ENCODE assay signal across 8 mouse cellular contexts in the genomic region with DNA sequence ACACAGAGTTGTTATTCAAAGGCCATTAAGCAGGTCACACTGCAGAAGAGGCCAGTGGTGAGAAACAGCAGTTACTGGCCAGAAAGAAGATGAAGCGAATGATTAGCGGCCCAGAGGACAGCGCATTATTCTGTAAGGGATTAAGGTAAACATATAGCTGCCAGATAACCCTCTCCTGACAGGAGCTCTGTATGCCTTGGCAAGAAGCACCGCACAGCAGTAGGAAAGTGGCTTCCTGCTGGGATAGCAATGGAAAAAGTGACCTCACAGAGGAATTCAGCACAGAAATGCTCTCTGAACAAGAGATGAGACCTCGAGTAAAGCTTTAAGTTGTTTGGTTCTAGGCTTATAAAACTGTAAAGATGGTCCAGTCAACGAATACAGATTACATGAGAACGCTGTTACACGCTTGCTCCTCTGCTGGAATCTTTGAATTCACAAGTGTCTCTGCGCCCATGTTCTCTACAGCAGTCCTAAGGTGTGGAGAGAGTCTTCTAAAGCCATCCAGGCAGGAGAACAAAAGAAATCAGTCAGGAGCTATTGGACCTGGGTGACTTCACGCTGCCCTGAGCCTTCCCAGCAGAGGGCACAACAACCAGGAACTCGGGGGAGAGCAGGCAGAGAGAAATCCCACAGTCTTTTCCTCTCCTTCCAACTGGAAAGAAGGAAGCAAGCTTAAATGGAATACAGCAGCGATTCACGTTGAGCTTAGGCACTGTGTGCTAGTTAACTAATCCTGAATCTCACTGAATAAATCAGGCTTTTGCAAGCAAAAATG. TPM values are rescaled to one million over a fixed set of nuclear protein-coding genes. Genes with fewer than 3 reads are reported as not detected.
DNase-seq lines count a peak whose midpoint lies in the region; ATAC-seq and TF ChIP-seq lines count a peak whose summit lies in the region.

No protein-coding gene starts in this region.

- no peaks in the 10 kb centered on the region for H3K9me3 ChIP-seq in embryonic facial prominence, embryonic 13.5 days

- H3K36me3 ChIP-seq in heart, adult 2 months (ENCODE audit: control insufficient read depth, insufficient read depth, low read length): peaks cover 3% of the 10 kb centered on the region
- peaks cover 8% of the 10 kb centered on the region; the same call in 1 of the 2 replicates for H3K36me3 ChIP-seq in embryonic facial prominence, embryonic 13.5 days

- H3K79me2 ChIP-seq in heart, adult 2 months (replicated peaks; ENCODE audit: control insufficient read depth, insufficient read depth, low read length): no peaks in the 10 kb centered on the region

- H3K27me3 ChIP-seq in heart, adult 2 months (ENCODE audit: control insufficient read depth, insufficient read depth, low read length): no peaks in the 10 kb centered on the region
- H3K27me3 ChIP-seq in embryonic facial prominence, embryonic 13.5 days: no peaks in the 10 kb centered on the region

- ATAC-seq in embryonic facial prominence, embryonic 13.5 days (ENCODE audit: insufficient number of reproducible peaks, insufficient read depth, low FRiP score, low TSS enrichment, low read depth): no peak
- ATAC-seq in CD4-positive, CD25-positive, alpha-beta regulatory T cell, adult 4 months: no peak

- peak overlapping the region; percentile 28; the same call in 1 of the 2 replicates for H3K9ac ChIP-seq in heart, adult 2 months (ENCODE audit: low read depth, low read length)
- peak overlapping the region; percentile 46; the same call in 1 of the 2 replicates for H3K9ac ChIP-seq in embryonic facial prominence, embryonic 13.5 days

- H3K4me3 ChIP-seq in heart, adult 2 months: no peak overlapping the region
- no peak overlapping the region for H3K4me3 ChIP-seq in embryonic facial prominence, embryonic 13.5 days

- no peak for TF ChIP-seq POLR2A in heart, adult 2 months (IDR thresholded peaks at IDR 0.05; ENCODE audit: insufficient read depth, low read depth, low read length)
- no peak for TF ChIP-seq POLR2A in brain, embryonic 14.5 days (IDR thresholded peaks at IDR 0.05; ENCODE audit: borderline replicate concordance, extremely low read depth, insufficient read depth, insufficient read length, poor library complexity, severe bottlenecking)

- no peak for TF ChIP-seq EP300 in heart, adult 2 months (IDR thresholded peaks at IDR 0.05; ENCODE audit: insufficient read depth, low read depth, low read length)

- no peak for DNase-seq in heart, adult 2 months
- no peak for DNase-seq in heart, postnatal 25 days (ENCODE audit: low spot score)
- peak; percentile 27 for DNase-seq in brain, embryonic 14.5 days (ENCODE audit: low read depth)
- peak; percentile 38 for DNase-seq in lung, postnatal 10 days
- no peak for DNase-seq in right cerebral cortex, adult 18-20 months
- no peak for DNase-seq in frontal cortex, postnatal 14 days (ENCODE audit: low spot score in 2 of 2)

- H3K4me1 ChIP-seq in heart, adult 2 months (ENCODE audit: control insufficient read depth, insufficient read depth, low read length): peaks cover 2% of the 10 kb centered on the region; the same call in 1 of the 2 replicates
- peaks cover 9% of the 10 kb centered on the region for H3K4me1 ChIP-seq in embryonic facial prominence, embryonic 13.5 days

- H3K27ac ChIP-seq in heart, adult 2 months: no peak overlapping the region
- H3K27ac ChIP-seq in embryonic facial prominence, embryonic 13.5 days: peak overlapping the region; percentile 82

- peak overlapping the region; percentile 30; the same call in 1 of the 2 replicates for H3K4me2 ChIP-seq in embryonic facial prominence, embryonic 13.5 days

- TF ChIP-seq CTCF in heart, adult 2 months (IDR thresholded peaks at IDR 0.05): no peak
- TF ChIP-seq CTCF in brain, embryonic 14.5 days (IDR thresholded peaks at IDR 0.05; ENCODE audit: borderline replicate concordance, extremely low read depth, insufficient read depth, insufficient read length): peak; percentile 13; the same call in 1 of the 2 replicates

- intact Hi-C loops in heart, adult 2 months (cut with DNase I): loop anchor here (1.0 to 5.0 kb wide), 2 partner anchors 76 to 548 kb away; no protein-coding TSS in a partner anchor
- intact Hi-C loops in heart, postnatal 25 days (cut with DNase I): loop anchor here (1.0 to 10.0 kb wide), 3 partner anchors 78 to 548 kb away; no protein-coding TSS in a partner anchor

- 35% methylated on average over 13 of the region's 13 CpGs for WGBS in heart, adult 2 months
- WGBS in embryonic facial prominence, embryonic 13.5 days: 52% methylated on average over 13 of the region's 13 CpGs

RNA-seq across cellular contexts. Expression of a gene that starts 18.0 kb away (rescaled TPM):
- total RNA-seq in heart, adult 2 months (2021): 10 to 100 TPM; 19.3 to 21.0 TPM
- 14.4 and 24.8 TPM in 2 replicates for polyA plus RNA-seq in heart, adult 2 months (2012; rRNA removed)
- total RNA-seq in heart, postnatal 25 days (2021): 10 to 100 TPM; 19.5 TPM
- polyA plus RNA-seq in brain, embryonic 14.5 days (2012; rRNA removed): 22.5 and 29.6 TPM in 2 replicates
- 79.5 and 102 TPM in 2 replicates for polyA plus RNA-seq in embryonic facial prominence, embryonic 13.5 days (2015; fragmentation: Nextera tagmentation; extraction: Ambion mirVana)
- polyA plus RNA-seq in CD4-positive, CD25-positive, alpha-beta regulatory T cell, adult 4 months (2017; shearing (Covaris generic)): 10 to 100 TPM; 13.7 to 15.0 TPM

RNA-seq across cellular contexts. Expression of a gene that starts 31.1 kb away (rescaled TPM):
- total RNA-seq in heart, adult 2 months (2021): 1 to 10 TPM; 3.3 to 4.1 TPM
- polyA plus RNA-seq in heart, adult 2 months (2012; rRNA removed): 5.3 and 7.0 TPM in 2 replicates
- total RNA-seq in heart, postnatal 25 days (2021): 1 to 10 TPM; 3.5 to 4.3 TPM
- polyA plus RNA-seq in brain, embryonic 14.5 days (2012; rRNA removed): 3.3 and 4.3 TPM in 2 replicates
- polyA plus RNA-seq in embryonic facial prominence, embryonic 13.5 days (2015; fragmentation: Nextera tagmentation; extraction: Ambion mirVana): 3.8 and 4.6 TPM in 2 replicates
- not detected for polyA plus RNA-seq in CD4-positive, CD25-positive, alpha-beta regulatory T cell, adult 4 months (2017; shearing (Covaris generic))

Comparison
In these comparisons a context has a peak if more than half of its experiments do, and no peak if none do; other contexts are left out.
1. DNase-seq: peak in brain, embryonic 14.5 days (single experiment) and lung, postnatal 10 days (single experiment); none in heart, adult 2 months (0 of 2), heart, postnatal 25 days (single experiment), right cerebral cortex, adult 18-20 months (single experiment) and frontal cortex, postnatal 14 days (0 of 2).